Mouse (Mus musculus): Measurements from ENCODE around the gene Rln3. TPM values are rescaled to one million over a fixed set of nuclear protein-coding genes. Genes with fewer than 3 reads are reported as not detected.

Gene Rln3
- polyA plus RNA-seq, 1 experiment from 2014 or later: not detected

DNA sequence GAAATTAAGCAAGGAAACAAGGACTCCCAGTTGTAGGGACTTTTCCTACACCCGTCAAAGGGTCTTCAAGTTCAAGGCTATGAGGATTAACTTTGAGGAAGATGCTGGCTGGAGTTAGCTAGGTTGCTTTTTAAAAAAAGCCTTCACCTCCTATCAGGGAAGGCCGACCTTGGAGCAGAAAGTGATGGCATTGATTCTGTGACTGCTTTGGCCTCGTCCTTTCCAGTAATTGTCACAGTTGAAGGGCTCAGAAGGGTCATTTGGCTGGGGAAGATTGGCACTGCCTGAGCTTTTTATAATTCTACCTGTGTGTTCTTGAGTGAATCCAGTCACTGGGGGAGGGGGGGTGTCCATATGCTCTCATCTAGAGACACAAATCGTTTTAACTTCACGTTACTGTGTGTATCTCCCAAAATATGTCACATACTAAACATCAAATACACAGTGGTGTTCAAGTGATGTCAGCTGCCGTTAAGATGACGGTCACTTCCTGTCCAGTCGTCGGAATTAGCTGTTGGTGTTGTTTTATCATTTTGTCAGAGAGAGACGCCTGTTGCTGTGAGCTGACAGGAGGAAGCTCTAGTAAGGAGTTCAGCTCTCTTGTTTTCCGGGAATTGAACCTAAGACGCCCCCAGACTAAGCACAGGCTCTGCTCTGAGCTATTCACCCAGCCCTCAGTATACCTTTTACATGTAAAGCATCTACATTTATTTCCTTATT lies 23.7 kb upstream of the Rln3 start:
- Histone ChIP-seq H3K4me2 (ENCODE audit: low read depth, low read length) (no peak overlapping the region), H3K4me3 (ENCODE audit: low read depth, low read length) (no peak overlapping the region), H3K9ac (ENCODE audit: low read depth, low read length) (no peak overlapping the region), H3K9me3 (ENCODE audit: control insufficient read depth, low read length) (no peaks in the 10 kb centered on the region), H3K4me1 (ENCODE audit: control insufficient read depth, insufficient read depth, low read length) (peaks cover 7% of the 10 kb centered on the region), H3K27me3 (replicated peaks; ENCODE audit: control insufficient read depth, insufficient read depth, low read length) (no peaks in the 10 kb centered on the region), H3K36me3 (ENCODE audit: control insufficient read depth, insufficient read depth, low read length) (no peaks in the 10 kb centered on the region), H3K27ac (replicated peaks; ENCODE audit: low read depth, low read length) (no peak overlapping the region)
- 63% methylated on average over 12 of the region's 12 CpGs for WGBS
- DNase-seq (ENCODE audit: low spot score) (no peak), ATAC-seq (ENCODE audit: low read depth) (no peak)

DNA sequence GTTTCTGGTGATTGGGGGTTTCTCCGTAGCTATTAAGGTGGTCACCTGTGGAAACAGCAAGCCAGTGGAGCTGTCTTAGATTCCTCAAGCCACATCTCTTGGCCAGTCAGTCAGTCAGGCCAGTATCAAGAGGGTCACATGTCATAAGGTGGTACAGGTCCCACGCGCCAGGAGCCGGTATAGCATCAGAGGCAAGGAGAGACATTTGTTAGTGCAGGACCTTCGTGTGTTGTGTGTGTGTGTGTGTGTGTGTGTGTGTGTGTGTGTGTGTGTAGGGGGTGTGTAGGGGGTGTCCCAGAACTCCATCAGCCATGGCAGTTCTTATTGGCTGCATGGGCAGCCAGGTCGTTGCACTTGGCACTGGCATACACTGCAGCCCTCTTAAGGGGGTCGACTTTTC lies 23.1 kb upstream of the Rln3 start:
- Histone ChIP-seq H3K9ac (ENCODE audit: low read depth, low read length) (no peak overlapping the region), H3K4me3 (ENCODE audit: low read depth, low read length) (peak overlapping the region; percentile 95; the same call in 1 of the 2 replicates), H3K27me3 (replicated peaks; ENCODE audit: control insufficient read depth, insufficient read depth, low read length) (no peaks in the 10 kb centered on the region), H3K4me2 (ENCODE audit: low read depth, low read length) (peak overlapping the region; percentile 56), H3K27ac (replicated peaks; ENCODE audit: low read depth, low read length) (no peak overlapping the region), H3K4me1 (ENCODE audit: control insufficient read depth, insufficient read depth, low read length) (peaks cover 7% of the 10 kb centered on the region), H3K36me3 (ENCODE audit: control insufficient read depth, insufficient read depth, low read length) (no peaks in the 10 kb centered on the region), H3K9me3 (ENCODE audit: control insufficient read depth, low read length) (no peaks in the 10 kb centered on the region)
- ATAC-seq (ENCODE audit: low read depth) (no peak), DNase-seq (ENCODE audit: low spot score) (no peak)
- WGBS: 82% methylated on average over 7 of the region's 7 CpGs

DNA sequence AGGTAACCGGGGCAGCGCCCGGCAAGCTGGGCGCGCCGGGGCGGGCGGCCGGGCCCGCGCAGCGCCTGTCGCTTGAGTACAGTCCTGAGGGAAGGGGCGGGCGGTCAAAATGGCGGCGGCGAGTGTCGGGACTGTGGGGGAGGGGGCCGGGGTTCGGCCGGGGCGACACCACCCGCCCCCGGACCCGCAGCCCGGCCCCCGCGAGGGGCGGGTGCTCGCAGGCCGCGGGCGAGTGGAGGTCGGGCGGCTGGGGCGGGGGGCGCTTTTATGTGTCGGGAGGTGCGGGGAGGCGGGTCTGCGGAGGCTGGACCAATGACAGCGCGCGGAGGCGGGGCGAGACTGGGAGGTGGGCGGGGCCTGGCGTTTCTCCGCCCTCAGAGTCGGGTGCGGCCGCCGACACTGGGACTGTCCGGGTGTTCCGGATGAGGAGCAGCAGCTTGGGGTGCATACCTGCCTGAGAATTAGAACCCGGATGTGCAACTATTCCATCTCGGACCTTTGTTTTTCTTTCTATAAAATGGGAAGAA lies 22.3 kb upstream of the Rln3 start:
- DNase-seq (ENCODE audit: low spot score) (peak; percentile 94), ATAC-seq (ENCODE audit: low read depth) (peak; percentile 64)
- Histone ChIP-seq H3K9me3 (ENCODE audit: control insufficient read depth, low read length) (no peaks in the 10 kb centered on the region), H3K27me3 (replicated peaks; ENCODE audit: control insufficient read depth, insufficient read depth, low read length) (no peaks in the 10 kb centered on the region), H3K4me3 (ENCODE audit: low read depth, low read length) (peak overlapping the region; percentile 95), H3K4me2 (ENCODE audit: low read depth, low read length) (peak overlapping the region; percentile 56), H3K36me3 (ENCODE audit: control insufficient read depth, insufficient read depth, low read length) (no peaks in the 10 kb centered on the region), H3K27ac (replicated peaks; ENCODE audit: low read depth, low read length) (peak overlapping the region; percentile 98), H3K4me1 (ENCODE audit: control insufficient read depth, insufficient read depth, low read length) (peaks cover 7% of the 10 kb centered on the region), H3K9ac (ENCODE audit: low read depth, low read length) (peak overlapping the region; percentile 95)
- WGBS: under 1% methylated on average over 32 of the region's 58 CpGs

DNA sequence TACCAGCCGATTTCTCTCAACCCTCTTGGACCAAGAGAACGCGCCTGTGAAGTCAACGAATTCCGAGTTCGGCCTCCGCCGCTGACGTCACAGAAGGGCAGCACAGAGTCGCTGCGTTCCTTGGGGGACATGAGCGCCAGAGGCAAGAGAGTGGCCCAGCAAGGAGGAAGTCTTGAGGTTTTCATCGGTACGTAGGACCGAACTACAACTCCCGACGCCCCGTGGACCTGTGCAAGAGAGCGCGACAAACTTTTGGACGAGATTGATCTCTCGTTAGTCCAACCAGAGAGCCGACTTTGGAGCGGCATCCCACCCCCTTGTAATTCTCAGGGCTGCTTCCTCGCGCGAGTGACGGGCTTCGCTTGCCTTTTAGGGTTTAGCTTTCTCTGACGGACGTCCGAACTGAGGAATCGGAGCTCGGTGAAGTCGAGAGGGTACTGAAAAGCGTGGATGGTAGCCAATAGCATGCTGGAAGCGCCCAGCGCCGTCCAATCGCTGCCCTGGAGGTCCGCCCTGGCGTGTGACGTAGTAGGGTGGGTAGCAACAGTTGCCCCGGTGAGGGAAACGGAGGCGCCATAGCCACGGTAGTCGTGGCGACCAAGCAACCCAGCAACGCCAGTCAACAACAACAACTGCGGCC lies 21.6 kb upstream of the Rln3 start, which contains the start of gene Rfx1:
Rfx1 (plus strand) TSS at position 544 of the 640 bp plus-strand sequence.
- WGBS: under 1% methylated on average over 44 of the region's 51 CpGs
- H3K4me3 ChIP-seq (ENCODE audit: low read depth, low read length): peak within 1 kb of the TSS; percentile 95
- peak; percentile 98 for ATAC-seq (ENCODE audit: low read depth)

DNA sequence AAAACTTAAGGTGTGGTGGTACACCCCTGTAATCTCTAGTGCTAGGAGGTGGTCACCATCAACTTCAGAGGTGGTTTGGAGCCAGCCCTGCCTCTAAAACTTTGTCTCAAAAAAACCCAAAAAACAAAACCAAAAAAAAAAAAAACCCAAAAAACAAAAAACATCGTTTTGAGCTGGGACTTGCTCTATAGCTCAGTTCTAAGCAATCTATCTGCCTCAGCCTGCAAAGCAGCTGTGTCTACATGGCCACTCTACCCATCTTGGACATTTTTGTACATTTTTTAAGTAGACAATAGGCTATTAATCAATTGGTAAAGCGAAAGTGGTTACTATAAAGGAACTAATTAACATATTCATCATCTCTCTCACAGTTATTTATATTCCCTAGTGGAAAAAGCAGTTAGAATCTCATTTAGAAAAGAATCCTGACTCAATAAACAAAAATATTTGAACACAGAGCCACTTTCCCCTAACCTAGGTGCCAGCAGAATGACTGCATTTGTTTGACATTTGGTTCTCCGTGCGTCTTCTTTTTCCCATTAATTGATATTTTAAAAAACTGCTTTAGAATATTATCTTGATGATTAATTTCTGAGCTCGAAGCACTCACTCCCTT lies 20.8 kb upstream of the Rln3 start:
- DNase-seq (ENCODE audit: low spot score) (no peak), ATAC-seq (ENCODE audit: low read depth) (no peak)
- Histone ChIP-seq H3K27me3 (replicated peaks; ENCODE audit: control insufficient read depth, insufficient read depth, low read length) (no peaks in the 10 kb centered on the region), H3K27ac (replicated peaks; ENCODE audit: low read depth, low read length) (peak overlapping the region; percentile 83), H3K4me3 (ENCODE audit: low read depth, low read length) (peak overlapping the region; percentile 95), H3K9me3 (ENCODE audit: control insufficient read depth, low read length) (no peaks in the 10 kb centered on the region), H3K4me2 (ENCODE audit: low read depth, low read length) (peak overlapping the region; percentile 83), H3K9ac (ENCODE audit: low read depth, low read length) (peak overlapping the region; percentile 81), H3K36me3 (ENCODE audit: control insufficient read depth, insufficient read depth, low read length) (no peaks in the 10 kb centered on the region), H3K4me1 (ENCODE audit: control insufficient read depth, insufficient read depth, low read length) (peaks cover 7% of the 10 kb centered on the region)
- WGBS: 29% methylated on average over 5 of the region's 5 CpGs

More for the DNA sequence above, 21.6 kb upstream of the Rln3 start, which contains the start of gene Rfx1:
- Histone ChIP-seq H3K27me3 (replicated peaks; ENCODE audit: control insufficient read depth, insufficient read depth, low read length) (no peaks in the 10 kb centered on the region), H3K9ac (ENCODE audit: low read depth, low read length) (peak within 1 kb of the TSS; percentile 95), H3K4me2 (ENCODE audit: low read depth, low read length) (peak within 1 kb of the TSS; percentile 83), H3K4me1 (ENCODE audit: control insufficient read depth, insufficient read depth, low read length) (peaks cover 7% of the 10 kb centered on the region), H3K9me3 (ENCODE audit: control insufficient read depth, low read length) (no peaks in the 10 kb centered on the region), H3K27ac (replicated peaks; ENCODE audit: low read depth, low read length) (peak within 1 kb of the TSS; percentile 98), H3K36me3 (ENCODE audit: control insufficient read depth, insufficient read depth, low read length) (no peaks in the 10 kb centered on the region)
- peak; percentile 100 for DNase-seq (ENCODE audit: low spot score)

DNA sequence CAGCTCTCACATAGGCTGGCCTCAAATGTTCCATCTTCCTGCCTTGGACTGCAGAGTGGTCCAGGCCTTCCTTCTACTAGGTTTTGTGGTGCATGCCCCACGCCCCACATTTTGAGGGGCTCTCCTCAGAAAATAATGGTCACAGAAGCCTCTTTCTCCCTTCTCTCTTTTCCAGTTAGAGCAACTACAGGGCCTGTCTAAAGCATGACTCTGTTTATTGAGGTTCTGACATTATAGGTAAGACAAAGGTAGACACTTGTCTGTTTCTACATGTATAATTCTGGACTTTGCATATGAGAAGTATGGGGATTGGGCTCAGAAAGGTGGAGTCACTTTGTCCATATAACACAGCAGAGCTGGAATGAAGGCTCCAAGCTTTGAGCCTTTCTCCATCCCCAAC lies 20.2 kb upstream of the Rln3 start, which contains the start of gene Gm10643:
Gm10643 (minus strand) TSS at position 101 of the 400 bp plus-strand sequence.
- H3K4me2 ChIP-seq (ENCODE audit: low read depth, low read length): peak within 1 kb of the TSS; percentile 83
- peak within 1 kb of the TSS; percentile 83 for H3K27ac ChIP-seq (replicated peaks; ENCODE audit: low read depth, low read length)
- no peak for ATAC-seq (ENCODE audit: low read depth)
- H3K9me3 ChIP-seq (ENCODE audit: control insufficient read depth, low read length): no peaks in the 10 kb centered on the region
- H3K27me3 ChIP-seq (replicated peaks; ENCODE audit: control insufficient read depth, insufficient read depth, low read length): no peaks in the 10 kb centered on the region
- peaks cover 7% of the 10 kb centered on the region for H3K4me1 ChIP-seq (ENCODE audit: control insufficient read depth, insufficient read depth, low read length)
- H3K9ac ChIP-seq (ENCODE audit: low read depth, low read length): peak within 1 kb of the TSS; percentile 81
- H3K36me3 ChIP-seq (ENCODE audit: control insufficient read depth, insufficient read depth, low read length): no peaks in the 10 kb centered on the region
- 85% methylated on average over 1 of the region's 1 CpGs for WGBS
- peak within 1 kb of the TSS; percentile 95 for H3K4me3 ChIP-seq (ENCODE audit: low read depth, low read length)
- DNase-seq (ENCODE audit: low spot score): no peak

DNA sequence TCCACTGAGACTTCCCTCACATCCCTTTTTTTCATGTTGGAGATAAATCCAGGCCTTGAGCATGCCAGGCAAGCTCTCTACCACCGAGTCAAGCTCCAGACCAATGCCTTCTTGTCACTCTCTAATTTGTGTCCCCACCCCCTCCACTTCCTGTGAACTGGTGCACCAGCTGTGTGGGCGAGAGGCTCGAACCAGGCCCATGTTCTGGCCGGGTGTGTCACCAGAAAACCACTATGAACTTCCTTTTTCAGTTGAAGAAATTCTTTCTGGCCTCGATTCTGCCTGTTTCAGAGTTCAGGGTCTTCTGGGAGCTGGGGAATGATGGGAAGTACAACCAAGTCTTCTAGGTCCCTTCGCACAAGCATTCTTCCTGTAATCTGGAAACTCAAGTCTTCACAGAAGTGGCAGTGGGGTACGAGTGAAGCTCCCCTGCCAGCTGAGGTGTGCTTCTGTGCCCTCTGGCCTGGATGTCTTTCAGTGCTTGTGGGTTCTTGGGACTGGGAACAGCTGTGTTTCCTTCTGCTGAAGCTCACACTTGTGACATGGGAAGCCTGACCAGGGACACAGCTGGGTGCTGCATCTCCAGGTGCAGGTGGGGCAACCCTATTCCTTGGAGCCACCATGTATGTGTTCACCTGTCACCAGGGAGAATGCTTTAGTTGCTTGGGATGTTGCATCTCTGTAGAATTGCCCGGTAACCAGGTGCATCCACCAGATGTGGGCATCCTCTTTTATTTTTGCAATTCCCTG lies 19.2 kb upstream of the Rln3 start:
- Histone ChIP-seq H3K27me3 (replicated peaks; ENCODE audit: control insufficient read depth, insufficient read depth, low read length) (no peaks in the 10 kb centered on the region), H3K9ac (ENCODE audit: low read depth, low read length) (no peak overlapping the region), H3K36me3 (ENCODE audit: control insufficient read depth, insufficient read depth, low read length) (no peaks in the 10 kb centered on the region), H3K4me2 (ENCODE audit: low read depth, low read length) (no peak overlapping the region), H3K27ac (replicated peaks; ENCODE audit: low read depth, low read length) (no peak overlapping the region), H3K4me3 (ENCODE audit: low read depth, low read length) (no peak overlapping the region), H3K9me3 (ENCODE audit: control insufficient read depth, low read length) (no peaks in the 10 kb centered on the region), H3K4me1 (ENCODE audit: control insufficient read depth, insufficient read depth, low read length) (peaks cover 7% of the 10 kb centered on the region)
- DNase-seq (ENCODE audit: low spot score) (no peak), ATAC-seq (ENCODE audit: low read depth) (no peak)
- WGBS: 60% methylated on average over 8 of the region's 8 CpGs

DNA sequence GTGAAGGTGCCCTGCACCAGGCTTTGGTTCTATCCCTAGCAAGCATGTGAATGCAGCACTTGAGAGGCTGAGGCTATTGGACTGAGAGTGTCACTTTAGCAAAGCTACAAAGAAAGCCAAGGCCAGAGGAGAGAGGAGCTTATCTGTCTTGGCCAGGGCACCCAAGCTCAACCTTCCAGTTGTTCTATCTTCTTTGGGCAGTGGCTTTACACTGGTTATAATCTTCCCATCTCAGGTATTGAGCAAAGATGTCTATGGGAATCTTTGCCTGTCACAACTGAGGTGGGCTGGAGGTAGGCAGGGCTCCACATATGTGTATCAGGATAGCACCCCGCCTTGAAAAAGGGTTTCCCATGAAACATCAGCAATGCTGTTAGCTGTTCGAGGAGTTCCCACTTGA lies 15.4 kb upstream of the Rln3 start:
- Histone ChIP-seq H3K4me3 (ENCODE audit: low read depth, low read length) (no peak overlapping the region), H3K9ac (ENCODE audit: low read depth, low read length) (no peak overlapping the region), H3K4me2 (ENCODE audit: low read depth, low read length) (no peak overlapping the region), H3K4me1 (ENCODE audit: control insufficient read depth, insufficient read depth, low read length) (no peaks in the 10 kb centered on the region), H3K27ac (replicated peaks; ENCODE audit: low read depth, low read length) (no peak overlapping the region), H3K27me3 (replicated peaks; ENCODE audit: control insufficient read depth, insufficient read depth, low read length) (no peaks in the 10 kb centered on the region), H3K36me3 (ENCODE audit: control insufficient read depth, insufficient read depth, low read length) (no peaks in the 10 kb centered on the region), H3K9me3 (ENCODE audit: control insufficient read depth, low read length) (no peaks in the 10 kb centered on the region)
- 72% methylated on average over 2 of the region's 2 CpGs for WGBS
- DNase-seq (ENCODE audit: low spot score) (no peak), ATAC-seq (ENCODE audit: low read depth) (no peak)

Measured in embryonic facial prominence, embryonic 14.5 days (tissue).